Mouse (Mus musculus) CD4-positive, CD25-positive, alpha-beta regulatory T cell, adult 4 months (primary cell): ENCODE data around the gene Elmo3. TPM values are rescaled to one million over a fixed set of nuclear protein-coding genes. Genes with fewer than 3 reads are reported as not detected.

Source experiments
- ATAC-seq: one replicate; pipeline ENCODE4 v1.8.0; 2017
- polyA plus RNA-seq, 2 experiments: library from polyadenylated mRNA; unstranded; fragments of 100-300 nt; shearing (Covaris generic); gene quantifications; one replicate each; pipeline ENCODE4 v1.2.1; 2017

Gene Elmo3
- polyA plus RNA-seq, 2 experiments from 2014 or later, result 7.4 to 13.5 TPM

DNA sequence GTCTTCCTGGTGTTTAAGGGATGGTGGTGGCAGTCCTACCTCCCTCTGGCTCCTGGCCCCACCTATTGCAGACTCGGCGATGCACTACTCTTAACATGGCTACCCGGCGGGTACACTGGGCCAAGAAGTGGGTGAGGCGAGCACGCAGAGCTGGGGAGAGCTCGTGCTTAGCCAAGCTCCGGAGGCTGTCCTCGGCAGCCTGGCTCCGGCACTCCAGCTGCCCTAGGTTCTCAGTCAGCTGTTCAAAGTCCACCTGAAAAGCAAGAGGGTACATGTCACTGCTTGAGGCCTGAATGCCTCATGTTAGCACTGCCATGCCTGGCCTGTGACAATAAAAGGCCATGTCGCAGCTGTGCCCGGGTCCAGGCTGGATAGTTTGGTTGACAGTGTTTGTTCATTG, 24.9 kb downstream of the Elmo3 start:
- no peak for ATAC-seq

DNA sequence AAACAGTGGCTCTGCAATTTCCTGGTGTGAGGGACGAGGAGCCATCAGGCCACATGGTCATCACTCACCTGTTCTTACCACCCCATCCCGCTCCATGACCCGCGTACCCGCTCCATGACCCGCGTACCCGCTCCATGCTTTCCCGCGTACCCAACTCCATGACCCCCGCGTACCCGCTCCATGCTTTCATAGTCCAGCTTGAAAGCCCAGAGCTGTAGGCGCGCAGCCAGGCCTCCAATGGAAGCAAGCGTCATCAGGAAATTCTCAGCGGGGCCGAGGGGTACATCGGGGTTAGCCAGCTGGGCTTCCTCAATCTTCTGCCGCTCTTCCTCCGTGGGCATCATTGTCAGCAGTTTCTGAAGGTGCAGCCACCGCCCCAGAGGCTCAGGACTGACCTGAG, 26.1 kb downstream of the Elmo3 start:
- no peak for ATAC-seq

DNA sequence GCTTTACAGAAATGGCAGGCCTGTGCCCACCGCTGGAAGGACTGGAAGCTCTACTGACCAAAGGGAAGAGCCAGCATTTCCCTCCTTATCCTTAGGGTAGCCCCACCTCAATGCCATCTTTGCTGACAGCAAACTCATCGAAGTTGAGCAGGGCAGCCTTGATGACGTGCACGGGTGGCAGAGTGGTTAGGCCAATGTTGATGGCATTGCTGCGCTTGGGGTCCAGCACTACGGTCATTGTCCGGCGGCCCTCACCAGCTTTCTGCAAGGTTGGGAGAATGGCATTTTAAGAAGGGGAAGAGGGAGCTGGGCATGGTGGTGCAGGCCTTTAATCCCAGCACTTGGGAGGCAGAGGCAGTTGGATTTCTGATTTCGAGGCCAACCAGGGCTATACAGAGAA, 26.5 kb downstream of the Elmo3 start:
- no peak for ATAC-seq

DNA sequence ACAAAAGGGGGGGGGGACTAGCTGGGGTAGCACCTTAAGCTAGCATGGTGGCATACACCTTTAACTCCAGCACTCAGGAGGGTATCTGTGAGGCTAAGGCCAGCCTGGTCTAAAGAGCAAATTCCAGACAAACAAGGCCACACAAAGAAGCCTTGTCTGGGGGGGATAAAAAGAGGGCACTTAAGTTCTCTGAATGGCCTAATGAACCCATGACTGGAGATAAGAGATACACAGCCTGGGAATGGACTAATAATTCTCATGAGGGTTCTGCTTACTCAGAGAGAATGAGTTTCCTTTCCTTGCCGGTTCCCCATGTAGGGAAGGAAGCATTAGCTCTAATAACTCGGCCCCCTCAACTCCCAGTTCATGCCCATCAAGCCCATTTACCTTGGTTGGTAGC, 27.1 kb downstream of the Elmo3 start:
- ATAC-seq, result no peak

DNA sequence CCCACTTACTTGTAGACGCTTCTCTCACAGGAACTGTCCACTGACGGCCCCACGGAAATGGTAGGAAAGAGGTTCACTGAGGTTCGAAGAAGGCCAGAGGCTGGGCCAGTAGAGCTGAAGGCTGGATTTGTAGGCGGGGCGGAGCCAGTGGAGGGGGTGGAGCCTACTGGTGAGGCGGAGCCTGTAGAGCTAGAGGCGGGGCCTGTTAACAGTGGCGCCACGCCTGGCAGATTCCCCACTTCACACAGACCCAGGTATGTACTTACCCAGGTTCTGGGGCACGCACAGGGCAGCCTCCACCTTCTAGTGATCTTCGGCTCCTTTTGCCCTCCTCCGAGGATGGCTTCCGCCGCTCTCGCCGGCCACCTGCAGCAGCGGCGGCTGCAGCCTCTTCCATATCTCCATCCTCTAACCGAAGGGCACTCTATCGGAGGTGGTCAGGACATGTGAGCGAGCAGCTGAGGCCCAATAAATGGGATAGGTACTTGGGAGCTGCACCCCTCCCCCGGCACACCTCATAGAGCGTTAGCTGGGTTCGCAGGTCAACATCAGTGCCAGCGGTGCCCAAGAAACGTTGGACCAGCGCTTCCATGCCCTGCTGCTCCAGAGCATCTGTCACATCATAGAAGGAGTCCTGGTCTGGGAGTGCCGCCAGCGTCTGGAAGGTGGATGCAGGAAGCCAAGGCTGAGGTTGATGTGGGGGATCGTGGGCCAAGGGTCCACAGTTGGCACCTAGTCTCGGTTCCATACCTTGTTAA, 31.2 kb downstream of the Elmo3 start:
- no peak for ATAC-seq

DNA sequence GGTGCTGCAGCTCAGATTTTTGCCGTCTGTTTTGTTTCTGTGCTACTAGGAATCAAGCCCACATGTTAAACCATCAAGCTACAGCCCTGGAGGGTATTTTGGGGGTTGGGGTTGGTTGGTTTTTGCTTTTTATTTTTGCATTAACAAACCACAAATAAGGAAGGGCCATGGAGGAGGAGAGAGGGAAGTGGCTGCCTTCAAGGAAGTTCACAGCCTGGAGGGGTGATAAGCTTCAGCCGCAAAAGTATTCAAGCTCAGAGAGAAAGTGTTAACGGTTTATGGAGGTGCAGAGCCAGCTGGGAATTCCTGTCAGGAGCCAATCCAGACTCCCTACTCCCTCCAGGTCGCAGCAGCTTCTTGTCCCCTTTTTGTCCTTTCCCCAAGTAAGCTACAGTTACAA, 33.6 kb downstream of the Elmo3 start:
- ATAC-seq, result no peak

DNA sequence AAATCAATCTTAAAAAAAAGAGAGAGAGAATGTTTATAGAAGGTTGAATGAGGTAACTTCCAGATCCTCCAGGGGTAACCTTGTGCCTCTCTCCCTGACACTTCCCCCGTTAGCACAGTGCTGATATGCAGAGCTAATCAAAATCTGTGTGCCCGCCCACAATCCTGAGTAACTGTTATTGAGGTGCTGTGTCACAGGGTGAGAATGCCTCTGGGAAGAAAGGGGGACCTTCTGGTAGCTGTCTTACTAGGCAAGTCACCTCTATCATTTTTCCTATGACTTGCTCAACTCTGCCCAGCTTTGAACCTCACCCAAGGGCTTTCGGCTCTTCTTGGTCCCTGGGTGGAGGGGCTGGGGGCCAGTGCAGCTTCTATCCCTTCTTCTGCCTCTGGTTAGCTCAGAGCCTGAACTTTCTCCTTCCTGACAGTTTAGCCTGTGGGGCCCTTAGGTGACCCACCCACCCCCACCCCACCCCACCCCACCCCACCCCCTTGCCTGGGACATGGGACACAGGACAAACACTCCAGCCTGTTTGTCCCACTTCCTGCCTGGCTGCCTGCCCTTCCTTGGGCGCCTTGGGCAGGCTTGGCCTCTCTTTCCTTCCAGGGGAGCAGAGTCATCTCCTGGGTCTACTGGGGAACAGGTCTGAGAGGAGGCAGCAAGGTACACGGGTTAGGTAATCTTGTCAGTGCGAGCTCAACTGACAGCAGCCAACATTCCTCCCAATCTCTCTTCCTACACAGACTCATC, 34.7 kb downstream of the Elmo3 start:
- ATAC-seq, result no peak

DNA sequence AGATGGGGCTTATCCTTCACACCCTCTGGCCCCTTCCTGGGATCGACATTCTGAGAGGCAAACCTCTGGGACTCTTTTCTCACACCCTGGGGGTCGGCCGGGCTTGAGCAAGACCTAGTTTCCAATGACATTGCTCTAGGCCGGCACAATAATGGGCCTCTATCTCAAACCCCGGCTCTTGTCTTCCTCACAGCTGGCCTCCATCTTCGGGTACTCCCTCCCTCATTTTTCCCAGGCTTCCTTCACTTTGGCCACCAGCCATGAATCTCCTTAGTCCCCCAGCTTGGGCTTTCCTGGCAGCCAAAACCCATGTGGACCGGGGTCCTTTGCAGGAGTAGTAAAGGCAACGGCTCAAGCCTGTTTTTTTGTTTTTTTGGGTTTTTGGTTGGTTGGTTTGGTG, 36.0 kb downstream of the Elmo3 start:
- no peak for ATAC-seq

DNA sequence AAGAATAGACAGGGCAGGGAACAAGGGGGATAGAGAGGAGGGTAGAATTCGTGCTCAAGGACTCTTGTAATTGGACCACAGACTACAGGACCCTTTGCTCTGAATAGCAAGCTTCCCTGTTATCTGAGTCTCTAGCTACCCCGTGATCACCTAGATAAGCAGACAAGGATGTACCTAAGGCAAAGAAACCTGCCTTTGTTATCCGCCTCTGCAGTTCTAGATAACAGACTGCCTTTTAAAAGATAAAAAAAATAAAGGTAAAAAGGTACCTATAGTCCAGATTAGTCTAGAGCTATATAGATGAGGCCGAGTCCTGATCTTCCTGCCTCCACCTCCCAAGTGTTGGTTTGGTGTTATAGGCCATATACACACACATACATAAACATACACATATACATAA, 37.4 kb downstream of the Elmo3 start:
- ATAC-seq, result no peak

DNA sequence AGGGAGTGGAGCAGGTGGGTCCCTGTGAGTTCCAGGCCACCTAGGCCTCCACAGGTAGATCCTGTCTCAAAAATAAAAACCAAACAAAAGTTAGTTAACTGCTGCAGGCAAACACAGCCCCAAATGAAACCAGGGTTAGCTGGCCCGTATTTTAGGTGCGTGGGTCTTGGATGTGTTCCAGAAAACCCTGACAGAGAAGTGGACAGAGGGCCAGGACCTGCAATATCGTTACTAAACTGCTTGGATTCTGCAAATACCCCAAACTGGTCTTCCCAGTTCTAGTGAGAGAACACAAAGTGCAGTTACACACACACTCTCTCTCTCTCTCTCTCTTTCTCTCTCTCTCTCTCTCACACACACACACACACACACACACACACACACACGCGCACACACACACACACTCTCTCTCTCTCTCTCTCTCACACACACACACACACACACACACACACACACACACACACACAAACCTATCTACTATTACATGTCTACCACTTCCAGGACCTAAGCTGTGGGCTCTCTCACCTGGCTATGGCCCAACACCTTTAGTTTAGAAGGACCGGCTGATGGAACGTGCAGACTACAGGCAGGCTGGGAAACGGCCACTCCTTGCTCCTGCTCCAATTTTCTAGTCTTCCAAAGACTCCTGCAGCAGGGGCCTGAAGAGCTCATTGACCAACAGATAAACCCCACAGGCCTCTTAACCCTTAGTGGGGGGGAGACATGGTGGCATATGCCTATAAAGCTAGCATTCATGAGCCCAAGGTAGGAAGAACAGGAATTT, 38.6 kb downstream of the Elmo3 start:
- no peak for ATAC-seq

DNA sequence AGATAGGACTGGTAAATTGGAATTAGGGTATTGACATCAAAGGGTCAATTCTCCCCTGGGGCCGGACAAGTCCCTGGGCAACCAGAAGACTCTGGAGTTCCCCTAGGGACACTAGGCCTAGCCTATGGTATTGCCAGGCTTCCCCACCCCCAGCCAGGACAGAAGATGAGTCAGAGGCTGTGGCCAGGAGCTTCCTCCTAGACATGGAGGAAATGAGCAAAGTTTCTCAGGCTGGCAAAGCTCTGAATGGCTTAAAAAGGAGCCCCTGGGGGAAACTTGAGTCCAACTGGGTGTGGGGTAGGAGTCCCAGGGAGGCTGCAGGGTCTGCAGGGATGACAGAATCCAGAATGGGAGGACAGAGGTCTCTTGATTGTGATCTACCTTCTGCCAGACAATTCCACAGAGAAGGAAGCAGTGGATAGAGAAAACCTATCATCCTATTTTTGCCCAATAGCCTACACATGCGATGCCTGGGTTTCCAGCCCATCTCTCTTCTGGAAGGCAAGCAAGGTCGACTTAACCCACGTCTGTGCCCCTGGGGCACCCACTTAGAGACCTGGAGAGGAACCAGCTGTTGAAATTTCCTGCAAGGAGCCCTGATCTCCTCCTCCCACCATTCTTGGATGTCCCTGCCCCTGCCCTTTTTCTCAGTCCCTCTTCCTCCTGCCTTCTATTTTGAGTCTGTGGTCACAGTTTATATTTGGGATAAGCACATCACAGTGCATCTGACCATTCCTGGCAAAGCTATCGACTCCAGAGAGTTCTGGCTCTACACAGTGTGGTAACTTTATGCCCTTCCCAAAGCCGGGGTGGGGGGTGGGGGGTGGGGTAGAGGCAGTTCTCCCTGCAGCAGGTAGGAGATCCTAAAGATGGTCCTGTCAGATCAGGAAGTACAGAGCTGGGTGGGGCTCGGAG, 39.9 kb downstream of the Elmo3 start:
- no peak for ATAC-seq

DNA sequence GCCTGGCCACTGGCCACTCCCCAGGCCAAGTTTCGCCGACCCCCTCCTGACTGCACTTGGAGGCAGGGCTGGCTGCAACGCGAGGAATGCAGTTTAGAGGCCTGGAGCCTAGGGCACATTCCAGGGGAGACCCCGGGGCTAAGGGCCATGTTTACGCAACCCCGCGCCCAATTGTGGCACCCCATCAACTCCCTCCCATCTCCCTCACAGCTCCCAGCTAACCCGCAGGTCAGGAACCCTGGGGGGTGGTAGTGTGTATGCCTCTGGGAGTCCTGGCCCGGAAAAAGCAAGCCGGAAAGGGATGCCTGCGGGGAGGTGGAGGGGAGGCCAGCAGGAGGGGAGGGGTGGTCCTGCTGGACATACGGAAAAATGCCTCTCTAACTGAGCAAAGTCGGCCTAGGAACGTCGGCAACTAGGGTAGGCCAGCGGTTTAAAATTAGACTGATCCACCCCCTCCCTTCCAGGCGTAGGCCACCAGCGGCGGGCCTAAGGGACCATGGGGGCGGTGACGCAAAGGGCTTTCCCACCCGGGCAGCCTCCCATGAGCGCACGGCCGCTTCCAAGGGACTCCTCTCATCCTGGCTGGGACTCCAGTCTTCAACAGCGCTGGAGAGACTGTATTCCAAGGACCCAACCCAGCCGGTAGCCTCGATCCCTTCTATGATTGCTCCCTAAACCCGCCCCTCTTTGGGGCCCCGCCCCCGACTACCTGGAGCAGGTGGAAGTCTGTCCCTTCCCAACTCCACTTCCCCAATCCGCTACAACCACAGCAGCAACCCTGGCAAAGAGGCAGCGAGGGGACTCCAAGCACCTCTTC, 41.4 kb downstream of the Elmo3 start:
- no peak for ATAC-seq

DNA sequence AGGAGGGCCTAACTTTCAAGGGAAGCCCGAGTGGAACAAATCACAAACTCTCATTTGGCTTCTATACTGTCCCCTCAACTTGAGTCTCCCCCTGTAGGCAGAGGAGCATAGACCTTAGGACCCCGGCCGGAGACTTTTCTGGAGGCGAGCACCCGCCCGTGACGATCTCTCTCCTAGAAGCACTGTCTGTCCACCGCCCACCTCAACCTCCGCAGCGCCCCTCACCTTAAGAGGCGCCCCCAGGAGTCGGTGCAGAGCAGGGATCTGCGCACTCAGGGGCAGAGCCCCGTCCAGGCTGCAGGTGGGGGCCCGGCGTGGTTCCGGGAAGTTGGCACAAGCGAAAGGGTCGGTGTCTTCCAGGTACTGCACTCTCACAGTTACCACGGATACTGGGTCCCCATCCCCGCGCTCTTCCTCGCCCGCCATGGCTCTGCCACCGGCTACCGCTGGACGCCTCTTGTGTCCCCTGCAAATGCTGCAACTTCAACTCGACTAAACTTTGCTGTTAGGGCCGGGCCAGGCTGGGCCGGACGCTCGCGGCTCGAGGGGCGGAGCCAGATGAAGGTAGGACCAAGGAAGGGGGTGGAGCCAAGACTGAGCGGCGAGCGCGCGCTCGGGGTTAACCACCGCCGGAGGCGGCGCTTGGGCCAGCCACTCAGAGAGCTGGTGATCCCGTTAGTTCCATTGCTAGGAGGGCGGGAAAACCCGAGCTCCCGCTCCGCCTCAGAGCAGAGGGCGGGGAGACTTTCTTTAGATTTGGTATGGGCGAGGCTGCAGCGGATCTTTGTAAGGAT, 42.2 kb downstream of the Elmo3 start, which contains the start of gene Fhod1:
Gene Fhod1, minus strand, starts transcription at position 526 of the 794 bp plus-strand sequence.
- peak; percentile 90 for ATAC-seq

DNA sequence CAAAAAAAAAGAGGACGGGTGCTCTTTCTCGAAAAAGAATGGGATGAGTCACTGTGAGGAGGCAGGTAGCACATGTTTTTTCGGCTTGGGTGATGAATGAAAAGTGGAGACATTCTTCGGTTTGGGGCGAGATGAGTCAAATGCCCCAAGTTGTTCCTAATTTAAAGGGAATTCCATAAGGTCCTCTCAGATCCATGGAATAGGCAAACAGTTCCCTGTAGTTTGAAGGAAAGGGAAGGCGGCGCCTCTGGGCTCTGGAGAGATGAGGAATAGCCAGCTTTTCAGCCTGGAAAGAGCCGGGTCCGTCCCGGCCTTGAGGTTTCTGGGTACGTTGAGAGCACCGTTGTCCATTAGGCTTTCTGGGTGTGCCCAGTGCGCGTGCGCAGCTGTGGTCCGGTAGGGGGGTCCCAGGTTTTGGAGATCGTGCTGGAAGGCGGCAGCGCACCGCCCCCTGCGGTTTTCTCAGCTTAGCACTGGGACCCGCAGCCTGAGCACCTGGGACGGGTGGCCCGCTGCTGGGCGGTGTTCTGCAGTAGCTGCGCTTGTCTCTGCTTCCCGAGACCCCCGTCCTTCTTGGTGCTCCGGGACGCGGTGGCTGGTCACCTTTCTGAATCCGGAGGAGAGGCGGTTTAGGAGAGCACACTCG, 43.2 kb downstream of the Elmo3 start, which contains the start of gene Slc9a5:
Gene Slc9a5, plus strand, starts transcription at position 394 of the 646 bp plus-strand sequence.
- ATAC-seq, result no peak

DNA sequence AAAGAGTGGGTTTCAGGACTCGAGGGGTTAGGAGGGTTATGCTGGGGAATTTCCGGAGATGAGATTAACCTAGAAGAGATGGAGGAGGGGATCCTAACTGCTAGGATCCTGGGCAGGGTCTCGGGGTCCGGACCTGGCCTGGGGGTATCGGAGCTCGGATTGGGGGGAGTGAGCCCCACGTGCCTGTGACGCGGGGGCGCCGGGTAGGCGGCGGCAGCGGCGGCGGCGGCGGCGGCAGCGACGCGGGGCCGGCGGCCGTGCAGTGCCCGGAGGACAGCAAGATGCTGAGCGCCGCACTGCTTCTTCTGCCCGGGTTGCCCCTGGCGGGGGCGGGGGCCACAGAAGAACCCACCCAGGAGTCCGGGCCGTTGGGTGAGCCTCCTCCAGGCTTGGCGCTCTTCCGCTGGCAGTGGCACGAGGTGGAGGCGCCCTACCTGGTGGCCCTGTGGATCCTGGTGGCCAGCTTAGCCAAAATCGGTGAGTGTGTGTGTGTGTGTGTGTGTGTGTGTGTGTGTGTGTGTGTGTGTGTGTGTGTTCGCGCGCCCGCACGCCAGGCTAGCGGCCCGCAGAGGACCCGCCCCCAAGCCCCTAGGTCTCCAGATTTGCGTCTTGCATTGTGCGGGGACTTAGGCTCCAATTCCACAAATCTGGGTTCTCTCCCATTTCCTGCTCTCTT, 43.8 kb downstream of the Elmo3 start:
- no peak for ATAC-seq

DNA sequence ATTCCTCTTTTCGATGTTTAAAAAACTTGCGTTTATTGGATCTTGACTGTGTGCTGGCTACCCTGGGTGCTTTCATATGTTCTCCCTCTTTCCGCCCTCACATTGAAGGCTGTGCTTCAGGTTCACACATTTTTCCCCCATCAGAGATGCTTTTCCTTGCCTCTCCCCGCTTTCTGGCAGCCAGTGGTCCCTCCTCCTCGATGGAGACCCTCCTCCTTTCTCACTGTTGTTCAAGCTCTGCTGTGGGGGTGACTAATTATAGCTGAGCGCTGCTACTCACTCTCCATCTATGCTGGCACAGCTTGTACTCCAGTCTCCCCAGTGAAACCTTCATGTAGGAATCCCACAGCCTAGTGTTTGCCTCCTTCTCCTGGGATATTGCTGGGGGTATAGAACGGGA, 44.8 kb downstream of the Elmo3 start:
- no peak for ATAC-seq

DNA sequence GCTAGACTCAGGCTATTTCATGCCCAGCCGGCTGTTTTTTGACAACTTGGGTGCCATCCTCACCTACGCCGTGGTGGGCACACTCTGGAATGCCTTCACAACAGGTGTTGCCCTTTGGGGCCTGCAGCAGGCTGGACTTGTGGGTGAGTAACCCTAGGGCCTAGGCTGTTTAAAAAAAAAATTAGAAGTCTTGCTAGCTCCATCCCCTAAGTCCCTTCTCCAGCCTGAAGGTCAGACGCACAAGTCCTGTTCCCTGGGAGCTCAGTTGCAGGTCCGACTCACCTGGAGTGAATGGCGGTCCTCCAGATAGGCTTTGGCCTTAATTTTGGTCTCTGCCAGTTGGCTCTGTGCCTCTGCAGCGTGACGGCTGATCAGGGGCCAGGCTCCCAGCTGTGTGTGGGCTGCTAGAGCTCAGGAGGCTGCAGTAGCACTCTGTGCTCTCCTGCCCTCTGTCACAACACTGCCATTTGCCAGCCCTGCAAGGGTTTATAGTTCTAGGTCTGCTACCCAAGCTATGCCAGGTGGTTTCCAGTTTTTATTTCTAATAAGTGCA, 48.3 kb downstream of the Elmo3 start:
- ATAC-seq, result no peak

DNA sequence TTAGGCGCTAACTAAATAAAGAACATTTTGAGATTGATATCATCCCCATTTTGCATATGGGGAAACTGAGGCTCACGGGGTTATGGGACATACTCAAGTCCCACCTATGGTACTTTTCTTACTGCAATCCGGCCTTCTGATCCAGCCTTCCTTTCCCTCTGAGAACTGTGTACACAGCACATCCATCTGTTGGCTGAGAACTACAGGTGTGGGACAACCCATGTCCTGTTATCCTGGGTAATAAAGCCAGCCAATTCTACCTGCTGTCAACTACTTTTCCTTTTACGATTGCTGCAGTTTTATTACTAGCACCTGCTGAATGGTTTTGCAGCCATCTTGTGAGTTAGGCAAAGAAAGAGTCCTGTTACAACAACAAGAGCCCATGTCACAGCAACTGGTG, 49.1 kb downstream of the Elmo3 start:
- ATAC-seq, result no peak
